Mouse (Mus musculus) myocyte (in vitro differentiated cells): ENCODE data around the gene Prl2b1.

ENCODE experiments used
- POLR2A ChIP-seq: IDR thresholded peaks from one replicate; pipeline ENCODE4 v1.6.1; 2011; ENCODE audit warnings: low read depth, mild to moderate bottlenecking, control low read depth, moderate library complexity; ENCODE audit not compliant: insufficient read length
- POLR2AphosphoS2 ChIP-seq: IDR thresholded peaks from one replicate; pipeline ENCODE4 v1.6.1; 2011; ENCODE audit warnings: low read depth, control low read depth; ENCODE audit not compliant: insufficient read length

DNA sequence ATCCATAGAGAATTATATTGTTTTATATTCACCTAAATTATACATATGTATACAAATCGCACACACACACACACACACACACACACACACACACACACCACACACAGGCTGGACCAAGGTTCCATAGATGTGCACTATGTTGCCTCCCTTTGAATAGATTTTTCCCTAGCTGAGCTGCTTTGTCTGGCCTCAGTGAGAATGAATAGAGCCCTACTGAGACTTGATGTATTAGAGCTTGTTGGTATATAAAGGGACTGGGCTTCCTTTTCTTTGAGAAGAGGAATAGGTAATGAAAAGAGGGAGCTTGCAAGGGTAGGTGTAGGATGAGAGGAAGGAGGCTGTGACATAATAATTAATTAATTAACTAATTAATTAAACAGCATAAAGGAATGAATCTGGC lies 55.7 kb downstream of the Prl2b1 start:
- TF ChIP-seq POLR2A (no peak), POLR2AphosphoS2 (no peak)
